Mouse (Mus musculus): ENCODE measurements around the gene Scpep1. TPM values are rescaled to one million over a fixed set of nuclear protein-coding genes. Genes with fewer than 3 reads are reported as not detected.
A peak's percentile ranks its signal among the peaks of the same experiment; 100 is the strongest.

Scpep1 gene
- polyA plus RNA-seq, 1 experiment from 2014 or later = 75.9 TPM

DNA sequence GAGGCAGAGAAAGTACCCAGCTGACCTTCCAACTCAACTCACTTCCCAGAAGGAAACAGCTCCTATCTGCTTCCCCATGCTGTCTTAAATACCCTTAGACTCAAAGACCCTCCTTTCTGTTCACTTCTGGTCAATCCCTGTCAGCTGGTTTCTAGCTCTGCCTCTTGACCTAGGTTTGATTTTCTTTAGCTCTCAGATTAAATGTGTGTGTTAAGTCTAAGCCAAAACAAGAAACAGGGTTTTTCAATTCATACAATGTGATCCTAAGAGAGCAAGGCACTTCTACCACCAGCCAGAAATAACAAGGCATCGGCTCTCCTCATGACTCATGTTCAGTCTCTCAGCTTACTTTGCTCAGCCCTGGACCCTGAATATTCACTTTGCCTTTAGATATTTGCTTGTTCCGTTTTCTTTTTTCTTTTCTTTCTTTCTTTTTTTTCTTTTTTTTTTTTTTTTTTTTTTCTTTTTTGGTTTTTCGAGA is 11.7 kb upstream of the Scpep1 start, which contains the start of gene Elobl:
TSS of gene Elobl (minus strand) at position 51 of the 481 bp plus-strand sequence.
- WGBS = 93% methylated on average over 2 of the region's 3 CpGs

DNA sequence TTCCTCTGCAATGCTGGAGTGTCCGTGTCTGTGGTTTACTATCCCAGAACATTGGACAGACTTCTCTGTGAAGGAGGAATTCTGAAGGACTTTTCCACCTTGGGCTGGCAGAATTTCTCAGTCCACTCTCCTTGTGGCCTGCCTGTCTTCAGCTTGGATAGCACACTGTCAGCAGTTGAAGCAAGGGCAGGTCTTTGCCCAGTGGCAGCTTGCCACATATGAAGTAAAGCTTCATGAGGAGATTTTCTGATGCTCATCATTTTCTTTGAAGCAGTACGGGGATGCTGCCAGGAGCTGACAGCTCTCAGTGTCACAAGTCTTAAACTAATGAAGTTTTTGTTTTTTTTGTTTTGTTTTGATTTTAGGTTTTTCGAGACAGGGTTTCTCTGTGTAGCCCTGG is 3.6 kb upstream of the Scpep1 start:
- H3K27me3 ChIP-seq (ENCODE audit: control insufficient read depth, insufficient read depth, low read length) = no peaks in the 10 kb centered on the region
- no peak for ATAC-seq (ENCODE audit: insufficient number of reproducible peaks, low FRiP score, low TSS enrichment, low read depth)
- H3K27ac ChIP-seq (replicated peaks; ENCODE audit: low read depth, low read length) = no peak overlapping the region
- DNase-seq (ENCODE audit: low spot score) = no peak
- H3K9ac ChIP-seq (ENCODE audit: low read length) = no peak overlapping the region
- H3K9me3 ChIP-seq (ENCODE audit: control insufficient read depth, low read length) = no peaks in the 10 kb centered on the region
- H3K4me1 ChIP-seq (ENCODE audit: control insufficient read depth, insufficient read depth, low read length) = no peaks in the 10 kb centered on the region; the same call in 1 of the 2 replicates
- H3K4me2 ChIP-seq (ENCODE audit: low read depth, severe bottlenecking) = no peak overlapping the region
- 90% methylated on average over 3 of the region's 3 CpGs for WGBS
- H3K36me3 ChIP-seq (ENCODE audit: control insufficient read depth, insufficient read depth, low read length) = no peaks in the 10 kb centered on the region
- H3K4me3 ChIP-seq (ENCODE audit: low read depth, low read length) = no peak overlapping the region

More for the DNA sequence above, 11.7 kb upstream of the Scpep1 start, which contains the start of gene Elobl:
- ATAC-seq (ENCODE audit: insufficient number of reproducible peaks, low FRiP score, low TSS enrichment, low read depth) = no peak
- Histone ChIP-seq H3K27me3 (ENCODE audit: control insufficient read depth, insufficient read depth, low read length) (peaks cover 3% of the 10 kb centered on the region; the same call in 1 of the 2 replicates), H3K27ac (replicated peaks; ENCODE audit: low read depth, low read length) (no peak within 1 kb of the TSS), H3K4me1 (ENCODE audit: control insufficient read depth, insufficient read depth, low read length) (no peaks in the 10 kb centered on the region), H3K4me2 (ENCODE audit: low read depth, severe bottlenecking) (no peak within 1 kb of the TSS), H3K9me3 (ENCODE audit: control insufficient read depth, low read length) (no peaks in the 10 kb centered on the region), H3K9ac (ENCODE audit: low read length) (no peak within 1 kb of the TSS), H3K36me3 (ENCODE audit: control insufficient read depth, insufficient read depth, low read length) (no peaks in the 10 kb centered on the region), H3K4me3 (ENCODE audit: low read depth, low read length) (no peak within 1 kb of the TSS)
- DNase-seq (ENCODE audit: low spot score) = no peak

DNA sequence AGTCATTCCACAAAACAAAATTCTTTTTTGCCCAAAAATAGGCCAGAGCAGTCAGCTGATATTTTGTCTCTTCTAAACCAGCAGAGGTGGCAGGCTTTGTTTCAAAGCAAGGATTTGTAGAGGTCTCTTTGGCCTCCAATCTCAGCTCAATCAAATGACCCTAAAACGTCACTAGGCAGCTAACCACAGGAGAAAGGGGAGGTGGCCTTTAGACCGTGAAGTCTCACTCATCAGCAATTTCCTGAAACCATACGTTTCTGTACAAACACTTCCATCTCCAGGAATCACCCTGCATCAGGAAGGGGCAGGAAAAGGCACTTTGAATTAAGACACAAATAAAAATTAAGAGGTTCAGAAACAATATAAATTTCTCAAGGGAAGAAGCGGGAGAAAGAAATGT is 462 bp downstream of the Scpep1 start:
- Histone ChIP-seq H3K4me3 (ENCODE audit: low read depth, low read length) (peak overlapping the region; percentile 47), H3K4me1 (ENCODE audit: control insufficient read depth, insufficient read depth, low read length) (no peaks in the 10 kb centered on the region; the same call in 1 of the 2 replicates), H3K36me3 (ENCODE audit: control insufficient read depth, insufficient read depth, low read length) (no peaks in the 10 kb centered on the region), H3K27ac (replicated peaks; ENCODE audit: low read depth, low read length) (0 out of 2 replicates have a peak overlapping the region, but pooled peaks have one; percentile 26), H3K9ac (ENCODE audit: low read length) (peak overlapping the region; percentile 53), H3K27me3 (ENCODE audit: control insufficient read depth, insufficient read depth, low read length) (no peaks in the 10 kb centered on the region), H3K4me2 (ENCODE audit: low read depth, severe bottlenecking) (peak overlapping the region; percentile 45), H3K9me3 (ENCODE audit: control insufficient read depth, low read length) (no peaks in the 10 kb centered on the region)
- WGBS = 0% methylated on average over 4 of the region's 4 CpGs
- DNase-seq (ENCODE audit: low spot score) (peak; percentile 55), ATAC-seq (ENCODE audit: insufficient number of reproducible peaks, low FRiP score, low TSS enrichment, low read depth) (no peak)

DNA sequence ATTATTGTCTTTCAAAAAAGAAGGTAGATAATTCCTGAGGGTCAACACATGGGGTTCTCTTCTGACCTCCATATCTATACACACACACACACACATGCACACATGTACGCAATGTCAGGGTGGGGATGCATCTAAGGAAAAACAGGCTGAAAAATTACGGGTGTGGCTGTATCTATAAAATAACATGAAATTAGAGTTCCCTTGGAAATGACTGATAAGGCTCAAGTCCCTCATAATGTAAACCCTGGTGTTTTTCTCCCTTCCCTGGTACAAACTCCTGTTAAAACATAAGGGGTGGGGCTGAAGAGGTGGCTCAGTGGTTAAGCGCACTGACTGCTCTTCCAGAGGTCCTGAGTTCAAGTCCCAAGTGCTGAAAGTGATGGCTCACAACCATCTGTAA is 1.7 kb downstream of the Scpep1 start:
- no peak for DNase-seq (ENCODE audit: low spot score)
- H3K9ac ChIP-seq (ENCODE audit: low read length) = no peak overlapping the region
- H3K4me1 ChIP-seq (ENCODE audit: control insufficient read depth, insufficient read depth, low read length) = no peaks in the 10 kb centered on the region; the same call in 1 of the 2 replicates
- no peaks in the 10 kb centered on the region for H3K36me3 ChIP-seq (ENCODE audit: control insufficient read depth, insufficient read depth, low read length)
- H3K4me2 ChIP-seq (ENCODE audit: low read depth, severe bottlenecking) = no peak overlapping the region
- H3K4me3 ChIP-seq (ENCODE audit: low read depth, low read length) = no peak overlapping the region
- 96% methylated on average over 3 of the region's 3 CpGs for WGBS
- H3K9me3 ChIP-seq (ENCODE audit: control insufficient read depth, low read length) = no peaks in the 10 kb centered on the region
- no peak for ATAC-seq (ENCODE audit: insufficient number of reproducible peaks, low FRiP score, low TSS enrichment, low read depth)
- H3K27ac ChIP-seq (replicated peaks; ENCODE audit: low read depth, low read length) = no peak overlapping the region
- H3K27me3 ChIP-seq (ENCODE audit: control insufficient read depth, insufficient read depth, low read length) = no peaks in the 10 kb centered on the region

DNA sequence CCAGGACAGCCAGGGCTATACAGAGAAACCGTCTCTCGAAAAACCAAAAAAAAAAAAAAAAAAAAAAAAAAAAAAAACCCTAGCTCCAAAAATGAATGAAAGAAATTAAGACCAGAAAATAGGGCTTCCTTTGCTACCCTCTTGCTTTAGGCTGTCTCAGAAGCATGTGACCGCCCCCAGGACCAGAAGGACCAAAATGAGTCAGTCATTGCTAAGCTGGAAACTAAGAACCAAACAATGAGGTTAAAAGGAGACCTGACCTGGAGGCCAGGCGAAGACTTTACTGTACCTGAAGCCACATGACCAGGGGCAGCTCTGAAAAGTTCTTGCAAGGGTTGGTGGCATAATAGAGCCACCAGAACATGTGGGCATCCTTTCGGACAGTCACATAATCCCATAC is 3.1 kb downstream of the Scpep1 start:
- ATAC-seq (ENCODE audit: insufficient number of reproducible peaks, low FRiP score, low TSS enrichment, low read depth) (no peak), DNase-seq (ENCODE audit: low spot score) (no peak)
- Histone ChIP-seq H3K36me3 (ENCODE audit: control insufficient read depth, insufficient read depth, low read length) (no peaks in the 10 kb centered on the region), H3K27ac (replicated peaks; ENCODE audit: low read depth, low read length) (no peak overlapping the region), H3K4me2 (ENCODE audit: low read depth, severe bottlenecking) (no peak overlapping the region), H3K27me3 (ENCODE audit: control insufficient read depth, insufficient read depth, low read length) (no peaks in the 10 kb centered on the region), H3K9me3 (ENCODE audit: control insufficient read depth, low read length) (no peaks in the 10 kb centered on the region), H3K9ac (ENCODE audit: low read length) (no peak overlapping the region), H3K4me1 (ENCODE audit: control insufficient read depth, insufficient read depth, low read length) (no peaks in the 10 kb centered on the region; the same call in 1 of the 2 replicates), H3K4me3 (ENCODE audit: low read depth, low read length) (no peak overlapping the region)
- WGBS = 88% methylated on average over 5 of the region's 5 CpGs

DNA sequence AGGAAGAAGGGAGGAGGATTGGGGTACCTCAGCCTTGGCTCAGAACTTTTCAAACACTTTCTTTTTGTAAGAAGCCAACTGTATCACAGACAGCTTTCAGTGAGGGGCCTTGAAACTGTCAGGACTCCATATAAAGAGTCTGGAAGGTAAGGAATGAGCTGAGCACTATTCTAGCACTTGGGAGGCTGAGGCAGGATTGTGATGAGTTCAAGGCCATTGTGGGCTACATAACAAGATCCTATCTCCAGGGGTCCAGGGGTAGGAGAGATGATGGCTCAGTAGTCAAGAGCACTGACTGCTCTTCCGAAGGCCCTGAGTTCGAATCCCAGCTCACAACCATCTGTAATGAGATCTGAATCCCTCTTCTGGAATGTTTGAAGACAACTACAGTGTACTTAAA is 3.7 kb downstream of the Scpep1 start:
- WGBS = 91% methylated on average over 2 of the region's 2 CpGs
- DNase-seq (ENCODE audit: low spot score) (no peak), ATAC-seq (ENCODE audit: insufficient number of reproducible peaks, low FRiP score, low TSS enrichment, low read depth) (no peak)
- Histone ChIP-seq H3K27ac (replicated peaks; ENCODE audit: low read depth, low read length) (no peak overlapping the region), H3K36me3 (ENCODE audit: control insufficient read depth, insufficient read depth, low read length) (no peaks in the 10 kb centered on the region), H3K9ac (ENCODE audit: low read length) (no peak overlapping the region), H3K4me3 (ENCODE audit: low read depth, low read length) (no peak overlapping the region), H3K4me1 (ENCODE audit: control insufficient read depth, insufficient read depth, low read length) (no peaks in the 10 kb centered on the region; the same call in 1 of the 2 replicates), H3K4me2 (ENCODE audit: low read depth, severe bottlenecking) (no peak overlapping the region), H3K27me3 (ENCODE audit: control insufficient read depth, insufficient read depth, low read length) (no peaks in the 10 kb centered on the region), H3K9me3 (ENCODE audit: control insufficient read depth, low read length) (no peaks in the 10 kb centered on the region)

DNA sequence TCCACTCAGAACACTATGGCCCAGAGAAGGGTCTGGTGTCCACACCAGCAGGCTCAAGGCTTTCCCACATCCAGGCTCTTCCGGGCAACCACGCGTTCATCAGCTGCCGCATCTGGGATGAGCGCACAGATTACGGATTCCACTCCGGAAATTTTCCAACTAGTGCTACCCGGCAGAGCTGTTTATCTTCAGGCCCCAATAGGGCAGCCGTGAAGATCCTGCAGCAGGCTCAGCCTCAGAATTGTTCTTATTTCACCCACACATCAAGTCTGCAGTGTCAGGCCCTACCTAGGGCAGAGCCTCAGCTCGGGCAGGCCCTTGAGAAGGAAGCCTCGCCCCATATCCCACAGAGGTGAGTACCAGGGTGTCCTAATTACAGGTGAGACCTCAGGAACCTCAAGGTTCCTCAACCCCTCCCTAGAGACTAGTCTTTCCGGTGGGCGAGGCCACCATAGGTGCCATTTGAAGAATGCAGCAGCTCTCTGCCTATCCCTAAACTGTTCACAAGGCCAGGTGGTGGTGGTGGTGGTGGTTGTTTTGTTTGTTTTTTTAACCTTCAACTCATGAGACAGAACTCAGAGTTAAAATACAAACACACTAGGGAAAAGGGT is 4.5 kb downstream of the Scpep1 start:
- DNase-seq (ENCODE audit: low spot score) = no peak
- 93% methylated on average over 13 of the region's 13 CpGs for WGBS
- Histone ChIP-seq H3K36me3 (ENCODE audit: control insufficient read depth, insufficient read depth, low read length) (no peaks in the 10 kb centered on the region), H3K9me3 (ENCODE audit: control insufficient read depth, low read length) (no peaks in the 10 kb centered on the region), H3K4me2 (ENCODE audit: low read depth, severe bottlenecking) (no peak overlapping the region), H3K4me1 (ENCODE audit: control insufficient read depth, insufficient read depth, low read length) (no peaks in the 10 kb centered on the region; the same call in 1 of the 2 replicates), H3K9ac (ENCODE audit: low read length) (no peak overlapping the region), H3K4me3 (ENCODE audit: low read depth, low read length) (no peak overlapping the region), H3K27ac (replicated peaks; ENCODE audit: low read depth, low read length) (no peak overlapping the region), H3K27me3 (ENCODE audit: control insufficient read depth, insufficient read depth, low read length) (no peaks in the 10 kb centered on the region)
- no peak for ATAC-seq (ENCODE audit: insufficient number of reproducible peaks, low FRiP score, low TSS enrichment, low read depth)

DNA sequence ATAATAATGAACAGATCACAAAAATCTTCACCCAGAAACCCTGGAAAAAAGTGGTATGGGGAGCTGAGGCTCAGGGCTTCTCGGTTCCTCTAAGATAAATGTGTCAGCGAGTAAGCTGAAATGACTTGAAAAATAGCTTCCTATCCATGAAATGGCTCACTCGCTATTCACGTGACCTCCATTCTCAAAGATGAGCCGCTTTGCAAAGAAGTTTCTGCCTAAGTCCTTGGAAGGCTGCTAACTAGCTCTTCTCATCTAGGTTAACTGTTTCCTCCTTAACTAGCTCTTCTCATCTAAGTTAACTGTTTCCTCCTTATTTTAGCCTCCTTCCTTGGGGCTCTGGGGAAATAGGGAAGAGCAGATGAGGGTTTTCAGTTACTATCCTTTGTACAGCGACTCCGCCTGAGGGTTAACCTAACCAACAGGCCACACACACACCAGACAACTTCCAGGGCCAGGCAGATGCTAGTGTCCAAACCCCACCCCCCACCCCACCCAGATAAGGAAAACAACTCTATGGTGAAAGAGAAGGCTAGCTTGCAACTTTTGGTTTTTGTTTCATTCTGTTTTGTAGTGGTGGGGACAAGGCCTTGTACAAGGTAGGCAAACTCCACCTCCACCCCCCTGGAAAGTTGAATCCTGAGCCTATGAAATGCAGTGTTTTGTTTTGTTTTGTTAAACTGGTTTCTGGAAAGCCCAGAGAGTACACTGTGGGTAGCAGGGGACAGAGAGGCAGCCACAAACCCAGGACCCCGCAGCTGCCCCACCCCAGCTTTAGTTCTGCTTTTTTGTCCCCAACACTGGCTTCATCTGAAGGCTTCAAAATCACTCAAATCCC is 5.2 kb downstream of the Scpep1 start:
- 86% methylated on average over 8 of the region's 8 CpGs for WGBS
- Histone ChIP-seq H3K27me3 (ENCODE audit: control insufficient read depth, insufficient read depth, low read length) (no peaks in the 10 kb centered on the region), H3K9me3 (ENCODE audit: control insufficient read depth, low read length) (no peaks in the 10 kb centered on the region), H3K36me3 (ENCODE audit: control insufficient read depth, insufficient read depth, low read length) (peaks cover 3% of the 10 kb centered on the region), H3K4me2 (ENCODE audit: low read depth, severe bottlenecking) (no peak overlapping the region), H3K4me1 (ENCODE audit: control insufficient read depth, insufficient read depth, low read length) (no peaks in the 10 kb centered on the region; the same call in 1 of the 2 replicates), H3K4me3 (ENCODE audit: low read depth, low read length) (no peak overlapping the region), H3K9ac (ENCODE audit: low read length) (no peak overlapping the region), H3K27ac (replicated peaks; ENCODE audit: low read depth, low read length) (no peak overlapping the region)
- DNase-seq (ENCODE audit: low spot score) (no peak), ATAC-seq (ENCODE audit: insufficient number of reproducible peaks, low FRiP score, low TSS enrichment, low read depth) (no peak)
